29 mouse cellular contexts compared by ENCODE assay signal in genomic region chr7:127879301-127879700, GRCm38 (mm10). TPM values are rescaled to one million over a fixed set of nuclear protein-coding genes. Genes with fewer than 3 reads are reported as not detected.
DNase-seq lines count a peak whose midpoint lies in the region; ATAC-seq lines count a peak whose summit lies in the region.
"Had no signal": no experiment of that assay in that cellular context is flagged by ENCODE, and none has a peak within 500 bp of the region (broad histone marks: within the 10 kb centered on the region; RNA-seq: fewer than 3 reads in every experiment).

No protein-coding gene starts in this region.

- no peak overlapping the region for H3K9ac ChIP-seq in forebrain, embryonic 15.5 days (replicated peaks)
- no peak overlapping the region for H3K9ac ChIP-seq in embryonic facial prominence, embryonic 12.5 days
- H3K9ac ChIP-seq in hindbrain, embryonic 12.5 days: no peak overlapping the region
- H3K9ac ChIP-seq: embryonic facial prominence, embryonic 13.5 days; embryonic facial prominence, embryonic 15.5 days; forebrain, embryonic 13.5 days had no signal

- 0 out of 2 replicates have a peak, but pooled peaks cover 4% of the 10 kb centered on the region for H3K9me3 ChIP-seq in forebrain, embryonic 10.5 days
- H3K9me3 ChIP-seq in forebrain, embryonic 15.5 days: no peaks in the 10 kb centered on the region
- H3K9me3 ChIP-seq in megakaryocyte, embryonic 14.5 days: peaks cover 45% of the 10 kb centered on the region
- no peaks in the 10 kb centered on the region for H3K9me3 ChIP-seq in embryonic facial prominence, embryonic 10.5 days
- H3K9me3 ChIP-seq in embryonic facial prominence, embryonic 12.5 days: no peaks in the 10 kb centered on the region
- H3K9me3 ChIP-seq in hindbrain, embryonic 12.5 days (replicated peaks): no peaks in the 10 kb centered on the region
- H3K9me3 ChIP-seq: embryonic facial prominence, embryonic 13.5 days; embryonic facial prominence, embryonic 15.5 days; forebrain, embryonic 13.5 days had no signal

- H3K4me3 ChIP-seq in forebrain, embryonic 10.5 days: peak overlapping the region; percentile 12; the same call in 1 of the 2 replicates
- no peak overlapping the region for H3K4me3 ChIP-seq in forebrain, embryonic 15.5 days
- H3K4me3 ChIP-seq in megakaryocyte, embryonic 14.5 days (replicated peaks): peak overlapping the region; percentile 23
- 0 out of 2 replicates have a peak overlapping the region, but pooled peaks have one; percentile 1 for H3K4me3 ChIP-seq in embryonic facial prominence, embryonic 10.5 days
- 0 out of 2 replicates have a peak overlapping the region, but pooled peaks have one; percentile 4 for H3K4me3 ChIP-seq in embryonic facial prominence, embryonic 12.5 days
- no peak overlapping the region for H3K4me3 ChIP-seq in hindbrain, embryonic 12.5 days
- H3K4me3 ChIP-seq: embryonic facial prominence, embryonic 13.5 days; erythroblast, embryonic 14.5 days; forebrain, embryonic 13.5 days had no signal

- ATAC-seq in forebrain, embryonic 15.5 days (replicated peaks): no peak
- ATAC-seq in megakaryocyte, adult 5-6 weeks (ENCODE audit: poor library complexity, severe bottlenecking): no peak
- no peak for ATAC-seq in embryonic facial prominence, embryonic 12.5 days (ENCODE audit: insufficient number of reproducible peaks, insufficient read depth, low FRiP score, low TSS enrichment)
- ATAC-seq in hindbrain, embryonic 12.5 days (ENCODE audit: low FRiP score): no peak
- ATAC-seq: forebrain, embryonic 13.5 days; forebrain, embryonic 16.5 days had no signal

- no peaks in the 10 kb centered on the region for H3K27me3 ChIP-seq in forebrain, embryonic 10.5 days (ENCODE audit: poor library complexity, severe bottlenecking)
- no peaks in the 10 kb centered on the region for H3K27me3 ChIP-seq in forebrain, embryonic 15.5 days
- H3K27me3 ChIP-seq in megakaryocyte, embryonic 14.5 days (replicated peaks): no peaks in the 10 kb centered on the region
- no peaks in the 10 kb centered on the region for H3K27me3 ChIP-seq in embryonic facial prominence, embryonic 10.5 days (replicated peaks; ENCODE audit: low read depth, poor library complexity, severe bottlenecking)
- H3K27me3 ChIP-seq in embryonic facial prominence, embryonic 12.5 days: no peaks in the 10 kb centered on the region
- no peaks in the 10 kb centered on the region for H3K27me3 ChIP-seq in hindbrain, embryonic 12.5 days
- H3K27me3 ChIP-seq: embryonic facial prominence, embryonic 13.5 days; embryonic facial prominence, embryonic 15.5 days; forebrain, embryonic 13.5 days had no signal

- DNase-seq in forebrain, embryonic 10.5 days (ENCODE audit: extremely low spot score, low spot score): no peak
- no peak for DNase-seq in embryonic facial prominence, embryonic 10.5 days (ENCODE audit: low spot score)
- DNase-seq: adrenal gland, adult 2 months; adrenal gland, postnatal 10 days; adrenal gland, postnatal 25 days; cerebellum, adult 11 months; cerebellum, adult 9-10 months; cerebellum, postnatal 14 days; cerebellum, postnatal 36 days; embryo, embryonic 11 days had no signal

- 97% methylated on average over 9 of the region's 9 CpGs for WGBS in forebrain, embryonic 10.5 days
- 95% methylated on average over 9 of the region's 9 CpGs for WGBS in forebrain, embryonic 15.5 days
- WGBS in embryonic facial prominence, embryonic 10.5 days: 97% methylated on average over 9 of the region's 9 CpGs
- WGBS in embryonic facial prominence, embryonic 12.5 days: 96% methylated on average over 9 of the region's 9 CpGs
- 96% methylated on average over 9 of the region's 9 CpGs for WGBS in hindbrain, embryonic 12.5 days

- H3K27ac ChIP-seq in forebrain, embryonic 10.5 days: no peak overlapping the region
- no peak overlapping the region for H3K27ac ChIP-seq in forebrain, embryonic 15.5 days (replicated peaks)
- no peak overlapping the region for H3K27ac ChIP-seq in embryonic facial prominence, embryonic 10.5 days (replicated peaks)
- H3K27ac ChIP-seq in embryonic facial prominence, embryonic 12.5 days: no peak overlapping the region
- no peak overlapping the region for H3K27ac ChIP-seq in hindbrain, embryonic 12.5 days
- H3K27ac ChIP-seq: embryonic facial prominence, embryonic 13.5 days; embryonic facial prominence, embryonic 15.5 days; forebrain, embryonic 13.5 days had no signal

- peaks cover 24% of the 10 kb centered on the region for H3K4me1 ChIP-seq in forebrain, embryonic 10.5 days
- H3K4me1 ChIP-seq in forebrain, embryonic 15.5 days: peaks cover 30% of the 10 kb centered on the region
- H3K4me1 ChIP-seq in megakaryocyte, embryonic 14.5 days: peaks cover 69% of the 10 kb centered on the region
- peaks cover 33% of the 10 kb centered on the region for H3K4me1 ChIP-seq in embryonic facial prominence, embryonic 10.5 days
- H3K4me1 ChIP-seq in embryonic facial prominence, embryonic 12.5 days: peaks cover 24% of the 10 kb centered on the region
- peaks cover 26% of the 10 kb centered on the region for H3K4me1 ChIP-seq in hindbrain, embryonic 12.5 days

- peaks cover 67% of the 10 kb centered on the region for H3K36me3 ChIP-seq in forebrain, embryonic 10.5 days (replicated peaks)
- H3K36me3 ChIP-seq in forebrain, embryonic 15.5 days: peaks cover 60% of the 10 kb centered on the region
- H3K36me3 ChIP-seq in megakaryocyte, embryonic 14.5 days (replicated peaks; ENCODE audit: low read length): peaks cover 70% of the 10 kb centered on the region
- peaks cover 68% of the 10 kb centered on the region for H3K36me3 ChIP-seq in embryonic facial prominence, embryonic 10.5 days (replicated peaks)
- H3K36me3 ChIP-seq in embryonic facial prominence, embryonic 12.5 days: peaks cover 67% of the 10 kb centered on the region
- H3K36me3 ChIP-seq in hindbrain, embryonic 12.5 days: peaks cover 65% of the 10 kb centered on the region

- H3K4me2 ChIP-seq in forebrain, embryonic 15.5 days (replicated peaks): no peak overlapping the region
- H3K4me2 ChIP-seq in embryonic facial prominence, embryonic 12.5 days (replicated peaks): no peak overlapping the region
- H3K4me2 ChIP-seq in hindbrain, embryonic 12.5 days (replicated peaks): no peak overlapping the region
- H3K4me2 ChIP-seq: embryonic facial prominence, embryonic 13.5 days; embryonic facial prominence, embryonic 15.5 days; forebrain, embryonic 13.5 days had no signal

RNA-seq across cellular contexts. Expression of gene Zfp668, which starts 2.7 kb away (rescaled TPM):
- 39.9 and 41.8 TPM in 2 replicates for polyA plus RNA-seq in forebrain, embryonic 10.5 days (2016; fragmentation: Nextera tagmentation; extraction: Ambion mirVana)
- polyA plus RNA-seq in forebrain, embryonic 15.5 days (2015; fragmentation: Nextera tagmentation; extraction: Ambion mirVana): 46.2 and 48.4 TPM in 2 replicates
- polyA plus RNA-seq in megakaryocyte, embryonic 14.5 days (2012; ENCODE audit: insufficient read depth, low replicate concordance): 9.4 and 18.0 TPM in 2 replicates
- 2.9 and 5.7 TPM in 2 replicates for total RNA-seq in megakaryocyte, adult 5-6 weeks (2015)
- 1.9 and 3.1 TPM in 2 replicates for total RNA-seq in megakaryocyte, adult 5-6 weeks (2017)
- polyA plus RNA-seq in embryonic facial prominence, embryonic 10.5 days (2016; fragmentation: Nextera tagmentation; extraction: Ambion mirVana): 42.5 and 49.1 TPM in 2 replicates
- polyA plus RNA-seq in embryonic facial prominence, embryonic 12.5 days (2016; fragmentation: Nextera tagmentation; extraction: Ambion mirVana): 31.8 and 32.9 TPM in 2 replicates
- polyA plus RNA-seq in hindbrain, embryonic 12.5 days (2016; fragmentation: Nextera tagmentation; extraction: Ambion mirVana): 37.4 and 37.5 TPM in 2 replicates

RNA-seq across cellular contexts. Expression of gene Zfp646, which starts 3.3 kb away (rescaled TPM):
- polyA plus RNA-seq in forebrain, embryonic 10.5 days (2016; fragmentation: Nextera tagmentation; extraction: Ambion mirVana): 18.6 and 19.5 TPM in 2 replicates
- polyA plus RNA-seq in forebrain, embryonic 15.5 days (2015; fragmentation: Nextera tagmentation; extraction: Ambion mirVana): 13.2 and 13.7 TPM in 2 replicates
- polyA plus RNA-seq in megakaryocyte, embryonic 14.5 days (2012; ENCODE audit: insufficient read depth, low replicate concordance): 1.0 and 6.3 TPM in 2 replicates
- 16.4 and 22.5 TPM in 2 replicates for total RNA-seq in megakaryocyte, adult 5-6 weeks (2015)
- total RNA-seq in megakaryocyte, adult 5-6 weeks (2017): 32.2 and 36.8 TPM in 2 replicates
- polyA plus RNA-seq in embryonic facial prominence, embryonic 10.5 days (2016; fragmentation: Nextera tagmentation; extraction: Ambion mirVana): 19.9 and 21.8 TPM in 2 replicates
- 15.6 and 16.2 TPM in 2 replicates for polyA plus RNA-seq in embryonic facial prominence, embryonic 12.5 days (2016; fragmentation: Nextera tagmentation; extraction: Ambion mirVana)
- polyA plus RNA-seq in hindbrain, embryonic 12.5 days (2016; fragmentation: Nextera tagmentation; extraction: Ambion mirVana): 19.7 and 20.9 TPM in 2 replicates

RNA-seq across cellular contexts. Expression of gene Prss53, which starts 11.5 kb away (rescaled TPM):
- 0.32 and 0.49 TPM in 2 replicates for polyA plus RNA-seq in forebrain, embryonic 10.5 days (2016; fragmentation: Nextera tagmentation; extraction: Ambion mirVana)
- polyA plus RNA-seq in forebrain, embryonic 15.5 days (2015; fragmentation: Nextera tagmentation; extraction: Ambion mirVana): 0.78 and 0.92 TPM in 2 replicates
- 0.44 TPM in 1 of 2 replicates, not detected in the other for polyA plus RNA-seq in megakaryocyte, embryonic 14.5 days (2012; ENCODE audit: insufficient read depth, low replicate concordance)
- 0.48 TPM in 1 of 2 replicates, not detected in the other for total RNA-seq in megakaryocyte, adult 5-6 weeks (2015)
- total RNA-seq in megakaryocyte, adult 5-6 weeks (2017): not detected in 2 replicates
- 0.64 and 0.79 TPM in 2 replicates for polyA plus RNA-seq in embryonic facial prominence, embryonic 10.5 days (2016; fragmentation: Nextera tagmentation; extraction: Ambion mirVana)
- polyA plus RNA-seq in embryonic facial prominence, embryonic 12.5 days (2016; fragmentation: Nextera tagmentation; extraction: Ambion mirVana): 1.2 and 1.3 TPM in 2 replicates
- 0.77 and 0.98 TPM in 2 replicates for polyA plus RNA-seq in hindbrain, embryonic 12.5 days (2016; fragmentation: Nextera tagmentation; extraction: Ambion mirVana)

RNA-seq across cellular contexts. Expression of gene Gm21974, which starts 16.0 kb away (rescaled TPM):
- polyA plus RNA-seq in forebrain, embryonic 10.5 days (2016; fragmentation: Nextera tagmentation; extraction: Ambion mirVana): not detected in 2 replicates
- polyA plus RNA-seq in forebrain, embryonic 15.5 days (2015; fragmentation: Nextera tagmentation; extraction: Ambion mirVana): not detected in 2 replicates
- polyA plus RNA-seq in megakaryocyte, embryonic 14.5 days (2012; ENCODE audit: insufficient read depth, low replicate concordance): not detected in 2 replicates
- not detected in 2 replicates for total RNA-seq in megakaryocyte, adult 5-6 weeks (2015)
- not detected in 2 replicates for total RNA-seq in megakaryocyte, adult 5-6 weeks (2017)
- not detected in 2 replicates for polyA plus RNA-seq in embryonic facial prominence, embryonic 10.5 days (2016; fragmentation: Nextera tagmentation; extraction: Ambion mirVana)
- polyA plus RNA-seq in embryonic facial prominence, embryonic 12.5 days (2016; fragmentation: Nextera tagmentation; extraction: Ambion mirVana): not detected in 2 replicates
- not detected in 2 replicates for polyA plus RNA-seq in hindbrain, embryonic 12.5 days (2016; fragmentation: Nextera tagmentation; extraction: Ambion mirVana)
- total RNA-seq: adrenal gland, adult 2 months; adrenal gland, postnatal 10 days; adrenal gland, postnatal 25 days; adrenal gland, postnatal 4 days; common myeloid progenitor, adult 5-6 weeks; ES-E14; MEL had no signal
- polyA plus RNA-seq: adrenal gland, adult 2 months; brain, embryonic 14.5 days; C2C12; cerebellum, adult 2 months; embryonic facial prominence, embryonic 13.5 days; embryonic facial prominence, embryonic 15.5 days; erythroblast, embryonic 14.5 days; forebrain, embryonic 11.5 days; forebrain, embryonic 13.5 days; forebrain, embryonic 16.5 days; frontal cortex, adult 2 months had no signal

RNA-seq across cellular contexts. Expression of gene Vkorc1, which starts 16.1 kb away (rescaled TPM):
- polyA plus RNA-seq in forebrain, embryonic 10.5 days (2016; fragmentation: Nextera tagmentation; extraction: Ambion mirVana): 32.2 and 41.4 TPM in 2 replicates
- polyA plus RNA-seq in forebrain, embryonic 15.5 days (2015; fragmentation: Nextera tagmentation; extraction: Ambion mirVana): 65.7 and 69.7 TPM in 2 replicates
- 26.7 and 40.9 TPM in 2 replicates for polyA plus RNA-seq in megakaryocyte, embryonic 14.5 days (2012; ENCODE audit: insufficient read depth, low replicate concordance)
- total RNA-seq in megakaryocyte, adult 5-6 weeks (2015): 49.9 and 59.6 TPM in 2 replicates
- total RNA-seq in megakaryocyte, adult 5-6 weeks (2017): 5.5 and 11.2 TPM in 2 replicates
- 47.6 and 59.1 TPM in 2 replicates for polyA plus RNA-seq in embryonic facial prominence, embryonic 10.5 days (2016; fragmentation: Nextera tagmentation; extraction: Ambion mirVana)
- 88.6 and 93.5 TPM in 2 replicates for polyA plus RNA-seq in embryonic facial prominence, embryonic 12.5 days (2016; fragmentation: Nextera tagmentation; extraction: Ambion mirVana)
- 64.2 and 66.7 TPM in 2 replicates for polyA plus RNA-seq in hindbrain, embryonic 12.5 days (2016; fragmentation: Nextera tagmentation; extraction: Ambion mirVana)

Comparison
In these comparisons a context has a peak if more than half of its experiments do, and no peak if none do; other contexts are left out.
1. H3K4me3 ChIP-seq: peak in forebrain, embryonic 10.5 days (single experiment), megakaryocyte, embryonic 14.5 days (single experiment), embryonic facial prominence, embryonic 10.5 days (single experiment) and embryonic facial prominence, embryonic 12.5 days (single experiment); none in forebrain, embryonic 15.5 days (single experiment) and hindbrain, embryonic 12.5 days (single experiment).